In the genomic region with DNA sequence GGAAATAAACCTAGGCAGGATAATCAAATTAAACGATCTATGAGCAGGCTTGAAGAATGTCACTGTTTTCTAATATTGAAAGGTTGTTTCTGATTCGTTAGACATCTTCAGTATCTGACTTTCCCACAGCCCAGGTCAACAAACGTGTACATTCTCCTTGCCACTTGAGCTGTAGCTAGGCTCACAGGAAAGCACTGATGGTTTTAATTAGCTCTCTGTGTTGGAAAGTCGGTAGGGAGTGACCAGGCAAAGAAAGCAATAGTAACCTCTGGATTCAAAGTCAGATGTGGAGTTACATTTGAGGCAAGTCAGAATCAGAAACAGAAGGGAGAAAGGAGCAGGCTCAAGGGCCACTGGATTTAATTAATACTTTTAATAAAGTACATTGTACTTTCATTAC, we compare ENCODE assay signal across 22 mouse cellular contexts. TPM values are rescaled to one million over a fixed set of nuclear protein-coding genes. Genes with fewer than 3 reads are reported as not detected.
"Had no signal": no experiment of that assay in that cellular context is flagged by ENCODE, and none has a peak within 500 bp of the region (broad histone marks: within the 10 kb centered on the region; RNA-seq: fewer than 3 reads in every experiment).

No protein-coding gene starts in this region.

- H3K4me2 ChIP-seq: kidney, embryonic 15.5 days; limb, embryonic 13.5 days; liver, embryonic 13.5 days; midbrain, embryonic 12.5 days; midbrain, embryonic 15.5 days; neural tube, embryonic 12.5 days; neural tube, embryonic 15.5 days; stomach, embryonic 15.5 days had no signal

- H3K36me3 ChIP-seq: kidney, embryonic 15.5 days; limb, embryonic 13.5 days; liver, embryonic 13.5 days; midbrain, embryonic 12.5 days; midbrain, embryonic 15.5 days; neural tube, embryonic 12.5 days; neural tube, embryonic 15.5 days; stomach, embryonic 15.5 days had no signal

- H3K4me3 ChIP-seq: kidney, embryonic 15.5 days; left cerebral cortex, adult 2 months; limb, embryonic 13.5 days; liver, embryonic 13.5 days; midbrain, embryonic 12.5 days; midbrain, embryonic 15.5 days; neural tube, embryonic 12.5 days; neural tube, embryonic 15.5 days; stomach, embryonic 15.5 days had no signal

- H3K9ac ChIP-seq: kidney, embryonic 15.5 days; limb, embryonic 13.5 days; liver, embryonic 13.5 days; midbrain, embryonic 12.5 days; midbrain, embryonic 15.5 days; neural tube, embryonic 12.5 days; neural tube, embryonic 15.5 days; stomach, embryonic 15.5 days had no signal

- DNase-seq: kidney, adult 18-20 months; kidney, postnatal 10 days; kidney, postnatal 36 days; layer of hippocampus, postnatal 36 days; left cerebral cortex, postnatal 4 days; liver, embryonic 13.5 days; lung, adult 2 months; right cerebral cortex, adult 18-20 months; right cerebral cortex, postnatal 14 days; right cerebral cortex, postnatal 4 days; thymus, postnatal 25 days had no signal

- ATAC-seq: midbrain, embryonic 15.5 days had no signal

- H3K9me3 ChIP-seq: kidney, embryonic 15.5 days; midbrain, embryonic 12.5 days; midbrain, embryonic 15.5 days; neural tube, embryonic 12.5 days; neural tube, embryonic 15.5 days; stomach, embryonic 15.5 days had no signal

- H3K27ac ChIP-seq: kidney, embryonic 15.5 days; left cerebral cortex, adult 2 months; limb, embryonic 13.5 days; liver, embryonic 13.5 days; midbrain, embryonic 12.5 days; midbrain, embryonic 15.5 days; neural tube, embryonic 12.5 days; neural tube, embryonic 15.5 days; stomach, embryonic 15.5 days had no signal

- H3K27me3 ChIP-seq: kidney, embryonic 15.5 days; limb, embryonic 13.5 days; liver, embryonic 13.5 days; midbrain, embryonic 12.5 days; midbrain, embryonic 15.5 days; neural tube, embryonic 12.5 days; neural tube, embryonic 15.5 days; stomach, embryonic 15.5 days had no signal

- H3K4me1 ChIP-seq: kidney, embryonic 15.5 days; limb, embryonic 13.5 days; liver, embryonic 13.5 days; midbrain, embryonic 15.5 days; stomach, embryonic 15.5 days had no signal

RNA-seq across cellular contexts. Expression of a gene that starts 30.7 kb away (rescaled TPM):
- polyA plus RNA-seq: kidney, embryonic 15.5 days; limb, embryonic 13.5 days; liver, adult 2 months; liver, embryonic 13.5 days; midbrain, embryonic 12.5 days; midbrain, embryonic 15.5 days; neural tube, embryonic 12.5 days; neural tube, embryonic 15.5 days; thymus, postnatal 0 days; urinary bladder, adult 2 months had no signal
